Mouse (Mus musculus) liver, adult (tissue): ENCODE data around the gene Ficd.

Experiments
- GATA4 ChIP-seq: IDR thresholded peaks from 2 replicates; pipeline ENCODE4 v1.6.1; 2014; ENCODE audit warnings: mild to moderate bottlenecking, low read length; ENCODE audit not compliant: insufficient replicate concordance

The Ficd gene

GRCm38 (mm10) chr5:113779569-113779968 lies 44.0 kb downstream of the Ficd start:
- TF ChIP-seq GATA4: no peak

GRCm38 (mm10) chr5:113780082-113780752 lies 44.6 kb downstream of the Ficd start:
- no peak for TF ChIP-seq GATA4

- no peak for TF ChIP-seq GATA4
These were observed 45.2 kb downstream of the Ficd start for GRCm38 (mm10) chr5:113780763-113781162.

- no peak for TF ChIP-seq GATA4
These were observed 45.7 kb downstream of the Ficd start for GRCm38 (mm10) chr5:113781254-113781653.

- no peak for TF ChIP-seq GATA4
These were observed 46.3 kb downstream of the Ficd start for GRCm38 (mm10) chr5:113781875-113782274.

GRCm38 (mm10) chr5:113782624-113783023 lies 47.0 kb downstream of the Ficd start:
- TF ChIP-seq GATA4: no peak

- no peak for TF ChIP-seq GATA4
These were observed 48.0 kb downstream of the Ficd start for GRCm38 (mm10) chr5:113783581-113784001.

GRCm38 (mm10) chr5:113786985-113787384 lies 51.4 kb downstream of the Ficd start:
- no peak for TF ChIP-seq GATA4

GRCm38 (mm10) chr5:113788645-113789044 lies 53.0 kb downstream of the Ficd start:
- TF ChIP-seq GATA4: no peak

GRCm38 (mm10) chr5:113789075-113789788 lies 53.6 kb downstream of the Ficd start:
- TF ChIP-seq GATA4: no peak
